Mouse (Mus musculus) frontal cortex, adult (tissue): ENCODE data around the gene Slc13a3.

Experiments
- ATAC-seq: cut with Nextera tagmentation; 2 replicates; pipeline ENCODE4 v1.9.2; 2017; ENCODE audit warnings: mild to moderate bottlenecking, moderate library complexity, mixed read lengths; ENCODE audit not compliant: low TSS enrichment

The Slc13a3 gene

GRCm38 (mm10) chr2:165475850-165476249 is 2.8 kb upstream of the Slc13a3 start:
- no peak for ATAC-seq

DNA sequence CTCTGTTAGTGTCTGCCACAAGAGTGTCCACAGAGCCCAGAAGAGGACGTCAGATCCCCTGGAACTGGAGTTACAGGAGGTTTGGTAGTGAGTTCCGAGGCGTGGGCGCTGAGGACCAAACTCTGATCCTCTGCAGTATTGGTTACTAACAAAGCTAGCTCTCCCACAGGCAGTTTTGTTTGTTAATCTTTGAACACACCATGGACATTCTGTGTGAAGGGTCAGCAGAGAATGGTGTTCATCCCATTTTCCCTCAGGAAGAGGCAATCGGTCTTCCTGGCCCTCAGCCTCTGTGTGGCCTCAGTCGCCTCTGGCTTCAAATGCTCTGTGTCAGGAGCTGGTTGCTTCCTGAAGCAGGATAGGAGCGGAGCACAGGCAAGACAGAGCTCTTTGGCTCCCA is 2.4 kb upstream of the Slc13a3 start:
- ATAC-seq = no peak

- no peak for ATAC-seq
Measured at GRCm38 (mm10) chr2:165471943-165472342, 1.1 kb downstream of the Slc13a3 start.

DNA sequence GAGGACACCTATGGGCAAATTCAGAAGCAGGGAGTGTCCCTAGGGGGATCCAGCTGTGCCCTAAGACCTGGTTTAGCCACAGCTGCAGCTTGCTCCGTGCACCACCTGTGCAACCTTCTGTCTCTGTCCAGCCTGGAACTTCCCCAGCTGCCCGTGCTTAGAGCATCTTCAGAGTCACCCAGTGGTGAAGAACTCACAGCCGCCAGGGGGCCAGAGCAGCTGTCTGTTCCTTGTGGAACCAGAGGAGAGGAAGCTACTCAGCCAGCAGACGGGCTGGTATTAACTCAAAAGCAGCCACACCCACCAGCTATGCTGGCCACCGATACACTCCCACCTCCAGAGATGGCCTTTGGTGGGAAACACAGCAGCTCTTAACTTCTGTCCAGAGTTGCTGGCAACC is 2.9 kb downstream of the Slc13a3 start:
- ATAC-seq = no peak

DNA sequence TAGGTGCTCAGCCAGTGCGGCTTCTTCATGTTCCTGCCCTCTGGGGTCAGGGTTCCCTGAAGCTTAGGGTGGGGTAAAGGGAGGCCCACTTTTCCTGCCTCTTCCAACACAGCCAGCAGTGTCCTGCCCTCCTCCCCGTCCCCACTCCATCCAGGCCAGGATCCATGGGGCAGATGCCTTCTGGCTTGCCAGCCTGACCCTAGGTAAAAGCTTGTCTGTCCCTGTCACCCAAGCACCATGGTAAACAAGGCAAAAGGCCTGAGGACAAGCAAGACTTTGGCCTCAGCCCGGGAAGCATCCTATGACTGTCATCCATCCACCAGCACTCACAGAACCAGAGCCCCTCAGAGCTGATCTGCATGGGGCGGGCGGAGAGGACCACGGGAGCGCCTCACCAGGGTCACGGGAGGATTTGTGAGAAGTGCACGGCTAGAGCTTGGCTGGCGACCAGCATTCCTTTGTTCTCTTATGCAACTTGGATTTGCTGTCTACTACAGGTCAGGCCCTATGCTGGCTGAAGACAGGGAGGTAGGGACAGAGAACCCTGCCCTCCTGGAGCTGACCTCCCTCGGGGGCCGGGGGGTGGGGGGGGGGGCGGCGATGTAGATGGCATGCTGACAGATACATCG is 5.1 kb downstream of the Slc13a3 start:
- no peak for ATAC-seq

DNA sequence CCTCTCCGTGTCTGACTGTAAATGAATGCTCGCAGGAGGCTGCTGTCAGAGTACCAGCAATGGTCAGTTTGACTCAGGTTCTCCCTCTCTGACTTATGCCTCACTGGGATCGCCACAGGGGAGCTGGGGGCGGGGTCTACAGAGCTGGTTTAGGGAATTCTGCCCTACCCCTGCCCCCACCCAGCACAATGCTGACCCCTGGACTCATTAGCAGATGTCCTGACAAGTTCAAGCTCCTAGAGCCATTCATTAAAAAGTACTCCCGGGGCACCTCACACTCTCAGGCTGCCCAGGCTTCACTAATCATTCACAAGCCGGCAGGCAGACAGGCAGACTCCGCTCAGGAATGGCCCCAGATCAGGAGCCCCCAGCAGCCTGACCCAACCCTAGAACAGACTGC is 13.4 kb downstream of the Slc13a3 start:
- no peak for ATAC-seq

- no peak for ATAC-seq
Measured at GRCm38 (mm10) chr2:165458189-165458588, 14.8 kb downstream of the Slc13a3 start.

- ATAC-seq = no peak
Measured at GRCm38 (mm10) chr2:165456710-165457109, 16.3 kb downstream of the Slc13a3 start.

GRCm38 (mm10) chr2:165452730-165453693 is 20.0 kb downstream of the Slc13a3 start:
- ATAC-seq = no peak

DNA sequence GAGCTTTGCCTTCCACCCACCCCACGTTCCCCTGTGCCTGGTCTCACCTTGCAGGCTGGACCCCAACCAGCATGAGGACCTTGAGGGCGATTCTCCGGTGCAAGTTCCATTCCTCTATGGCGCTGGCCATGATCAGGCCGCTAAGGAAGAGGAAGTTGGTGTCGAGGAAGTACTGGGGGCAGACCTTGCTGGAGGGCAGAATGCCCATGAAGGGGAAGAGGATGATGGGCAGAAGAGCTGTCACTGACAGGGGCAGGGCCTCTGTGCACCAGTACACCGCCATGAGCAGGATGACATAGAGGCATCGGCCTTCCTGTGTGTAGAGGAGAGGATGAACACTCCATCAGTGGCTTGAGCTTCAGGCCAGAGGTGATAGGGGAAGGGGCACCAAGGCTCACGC is 24.6 kb downstream of the Slc13a3 start:
- ATAC-seq = no peak

- ATAC-seq = no peak
Measured at GRCm38 (mm10) chr2:165444861-165445260, 28.2 kb downstream of the Slc13a3 start.

DNA sequence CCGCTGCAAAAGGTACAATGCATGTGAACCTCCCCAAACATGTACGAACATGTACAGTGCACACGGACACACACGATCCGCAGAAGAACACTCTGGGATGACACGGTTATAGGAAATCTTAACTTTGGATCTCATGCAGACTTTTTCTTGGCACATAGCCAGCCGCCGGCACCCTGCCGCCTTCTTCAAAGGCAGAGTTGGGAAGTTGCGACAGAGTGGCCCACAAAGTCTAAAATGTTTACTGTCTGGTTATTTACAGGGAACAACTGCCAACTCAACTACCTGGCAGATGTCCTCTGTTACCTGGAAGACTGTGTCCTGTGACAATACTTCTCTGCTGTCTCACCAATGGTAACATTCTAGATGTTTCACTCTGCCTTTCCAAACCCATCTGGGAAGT is 30.0 kb downstream of the Slc13a3 start:
- ATAC-seq = no peak

- ATAC-seq = no peak
Measured at GRCm38 (mm10) chr2:165441613-165442012, 31.4 kb downstream of the Slc13a3 start.

- no peak for ATAC-seq
Measured at GRCm38 (mm10) chr2:165439613-165440012, 33.4 kb downstream of the Slc13a3 start.

- ATAC-seq = no peak
Measured at GRCm38 (mm10) chr2:165438881-165439280, 34.1 kb downstream of the Slc13a3 start.

- no peak for ATAC-seq
Measured at GRCm38 (mm10) chr2:165428694-165429093, 44.3 kb downstream of the Slc13a3 start.

DNA sequence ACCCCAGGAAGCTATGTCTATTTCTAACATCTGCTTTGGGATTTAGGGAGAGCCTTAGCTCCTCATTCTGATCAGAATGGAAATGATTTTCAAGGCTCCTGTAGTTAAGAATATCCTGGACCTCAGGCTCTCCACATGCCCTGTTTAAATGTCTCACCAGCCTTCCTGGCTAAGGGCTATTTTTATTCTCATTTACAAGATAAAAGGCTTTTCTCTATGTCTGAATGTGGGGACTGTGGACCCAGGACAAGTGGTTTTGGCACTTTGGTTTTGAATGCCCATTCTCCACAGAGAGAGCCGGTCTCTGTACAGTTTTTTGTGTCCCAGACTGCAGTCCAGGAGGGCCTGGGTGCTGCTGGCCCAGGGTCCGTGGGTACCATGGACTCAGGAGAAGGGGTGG is 52.8 kb downstream of the Slc13a3 start:
- 0 out of 2 replicates have a peak, but pooled peaks have one; percentile 20 for ATAC-seq

DNA sequence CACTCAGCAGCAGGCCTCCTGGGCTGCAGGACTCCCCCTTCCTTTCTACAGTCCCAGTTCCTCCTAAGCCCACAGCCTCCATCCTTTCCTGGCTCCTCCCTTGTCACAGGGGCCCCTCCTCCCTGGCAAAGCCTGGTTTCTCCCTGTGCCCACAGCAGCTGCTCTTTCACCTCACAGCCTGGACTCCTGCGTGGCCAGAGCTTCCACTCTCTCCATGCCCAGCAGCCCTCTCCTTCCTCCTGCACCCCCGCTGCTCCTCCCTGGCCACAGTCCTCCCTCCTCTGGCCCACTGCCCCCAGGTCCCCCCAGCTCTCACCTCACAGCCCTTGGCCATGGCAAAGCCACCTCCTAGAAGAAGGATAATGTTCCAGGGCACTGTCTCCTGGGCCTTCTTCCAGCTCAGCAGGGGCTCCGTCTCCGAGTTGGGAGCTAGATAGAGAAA is 53.3 kb downstream of the Slc13a3 start:
- ATAC-seq = peak; percentile 41

- ATAC-seq = no peak
Measured at GRCm38 (mm10) chr2:165418577-165418976, 54.5 kb downstream of the Slc13a3 start.

- ATAC-seq = peak; percentile 39; the same call in 1 of the 2 replicates
Measured at GRCm38 (mm10) chr2:165417291-165417690, 55.7 kb downstream of the Slc13a3 start.

DNA sequence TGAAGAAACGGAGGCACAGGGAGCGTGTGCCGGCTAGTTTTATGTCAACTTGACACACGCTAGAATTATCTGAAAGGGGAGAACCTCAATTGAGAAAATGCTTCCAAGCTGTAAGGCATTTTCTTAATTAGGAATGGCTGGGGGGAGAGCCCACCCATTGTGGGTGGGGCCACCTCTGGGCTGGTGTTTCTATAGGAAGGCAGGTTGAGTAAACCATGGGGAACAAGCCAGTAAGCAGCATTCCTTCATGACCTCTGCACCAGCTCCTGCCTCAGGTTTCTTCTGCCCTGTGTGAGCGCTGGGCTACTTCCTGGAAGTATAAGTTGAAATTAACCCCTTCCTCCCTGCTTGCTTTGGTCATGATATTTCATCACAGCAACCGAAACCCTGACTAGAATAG is 57.2 kb downstream of the Slc13a3 start:
- ATAC-seq = no peak

DNA sequence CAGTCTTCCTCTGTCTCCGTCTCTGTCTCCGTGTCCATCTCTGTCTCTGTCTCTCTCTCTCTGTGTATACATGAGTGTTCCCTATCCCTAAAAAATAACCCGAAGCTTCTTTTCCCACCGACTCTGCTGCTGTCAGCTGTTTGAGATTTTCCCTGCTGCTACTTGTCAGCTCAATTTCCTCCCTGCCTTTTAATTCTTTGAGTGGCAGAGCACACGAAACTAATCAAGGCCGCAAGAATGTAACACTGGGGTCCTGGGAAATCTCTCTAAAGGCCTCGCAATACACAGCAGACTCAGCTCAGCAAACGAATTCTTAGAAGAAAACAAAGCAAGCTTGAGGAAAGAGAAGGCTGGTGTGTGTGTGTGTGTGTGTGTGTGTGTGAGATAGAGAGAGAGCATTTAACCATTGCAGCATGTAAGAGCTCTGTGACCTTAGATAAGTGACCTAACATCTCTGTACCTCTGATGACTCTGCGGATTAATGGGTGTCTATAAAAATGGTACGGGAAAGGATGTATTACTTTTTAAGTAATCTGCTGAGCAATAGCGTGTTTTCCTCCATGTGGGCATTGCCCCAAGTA is 57.8 kb downstream of the Slc13a3 start:
- ATAC-seq = no peak

GRCm38 (mm10) chr2:165414321-165414720 is 58.7 kb downstream of the Slc13a3 start:
- no peak for ATAC-seq
